Mouse (Mus musculus): Measurements from ENCODE around the gene Ces2b. TPM values are rescaled to one million over a fixed set of nuclear protein-coding genes. Genes with fewer than 3 reads are reported as not detected.
A peak's percentile ranks its signal among the peaks of the same experiment; 100 is the strongest.

Gene Ces2b
- polyA plus RNA-seq, 2 experiments, result 0.10 to 0.23 TPM

DNA sequence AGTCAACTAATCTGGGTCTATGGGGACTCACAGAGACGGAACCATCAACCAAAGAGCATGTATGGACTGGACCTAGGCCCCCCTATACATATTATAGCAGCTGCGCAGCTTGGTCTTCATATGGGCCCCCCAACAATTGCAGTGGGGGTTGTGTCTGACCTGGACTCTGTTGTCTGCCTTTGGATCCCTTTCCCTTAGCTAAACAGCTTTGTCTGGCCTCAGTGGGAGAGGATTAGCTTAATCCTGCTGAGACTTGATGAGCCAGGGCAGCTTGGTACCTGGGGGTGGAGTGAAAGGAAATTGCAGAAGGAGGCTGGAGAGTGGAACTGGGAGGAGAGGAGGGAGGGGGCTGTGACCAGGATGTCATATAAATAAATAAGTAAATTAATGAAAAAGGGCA is 25.2 kb upstream of the Ces2b start:
- TF ChIP-seq EP300 (IDR thresholded peaks at IDR 0.05; ENCODE audit: low read depth), result no peak
- Histone ChIP-seq H3K4me1 (replicated peaks; ENCODE audit: control insufficient read depth in 2 of 2, insufficient read depth in 2 of 2, low read length in 1 of 2) (peaks cover 0 to 3% of the 10 kb centered on the region in 2 experiments; a peak in 2 of 4 replicates), H3K4me3 (ENCODE audit: insufficient read depth in 1 of 2, low read depth in 2 of 2, low read length in 2 of 2) (no peak overlapping the region), H3K36me3 (replicated peaks; ENCODE audit: control insufficient read depth, insufficient read depth, low read depth) (no peaks in the 10 kb centered on the region), H3K27ac (no peak overlapping the region), H3K9ac (replicated peaks) (no peak overlapping the region), H3K27me3 (ENCODE audit: control insufficient read depth, insufficient read depth, low read length) (no peaks in the 10 kb centered on the region), H3K4me2 (ENCODE audit: low read depth) (no peak overlapping the region), H3K9me3 (ENCODE audit: control insufficient read depth, low read length) (no peaks in the 10 kb centered on the region)
- no peak for DNase-seq (ENCODE audit: low read depth in 3 of 3, low spot score in 3 of 3)
- 28% methylated on average over 2 of the region's 2 CpGs for WGBS (ENCODE audit: insufficient replicate concordance)
- ATAC-seq (ENCODE audit: insufficient read depth), result no peak

DNA sequence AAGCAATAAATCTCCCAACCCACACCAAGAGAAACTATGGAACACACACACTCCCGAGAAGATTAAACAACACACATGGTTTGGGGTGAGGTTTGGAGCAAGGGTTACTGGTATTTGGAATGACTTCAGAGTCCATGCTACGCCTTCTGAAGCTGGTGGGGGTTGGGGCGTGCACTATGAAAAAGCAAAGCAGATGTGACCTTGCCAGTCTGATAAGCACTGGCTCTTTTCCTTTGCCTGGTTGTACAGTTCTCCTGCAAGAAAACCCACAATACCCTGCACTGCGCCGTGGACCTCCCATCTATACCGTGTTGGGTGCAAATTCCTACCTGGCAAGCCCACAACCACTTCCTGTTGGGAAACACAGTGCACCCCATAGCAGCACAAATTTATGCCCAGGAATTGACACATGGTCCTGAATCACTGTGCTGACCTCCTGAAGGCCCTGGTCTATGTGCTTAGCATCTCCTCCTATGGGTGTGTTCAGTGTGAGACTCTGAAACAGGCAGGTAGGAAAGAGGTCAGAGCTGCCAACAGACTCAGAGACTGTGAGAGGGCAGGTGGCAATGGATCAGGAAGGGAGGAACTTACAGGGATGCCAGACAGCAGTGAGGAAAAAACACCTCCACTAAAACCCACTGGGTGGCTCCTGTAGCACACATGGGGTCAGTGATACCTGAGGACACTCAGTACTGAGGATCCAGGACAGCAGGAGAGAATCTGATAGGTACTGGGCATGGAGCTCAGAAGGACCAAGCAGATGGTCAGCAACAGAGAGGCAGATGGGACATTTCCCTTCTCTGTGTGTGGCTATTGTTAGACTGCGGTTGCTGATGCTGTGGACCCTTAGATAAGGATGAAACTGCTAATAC is 22.6 kb upstream of the Ces2b start:
- no peak for DNase-seq (ENCODE audit: low read depth in 3 of 3, low spot score in 3 of 3)
- TF ChIP-seq CTCF (IDR thresholded peaks at IDR 0.05; ENCODE audit: low read depth), result no peak
- TF ChIP-seq EP300 (IDR thresholded peaks at IDR 0.05; ENCODE audit: low read depth), result no peak
- Histone ChIP-seq H3K9me3 (ENCODE audit: control insufficient read depth, low read length) (no peaks in the 10 kb centered on the region), H3K4me2 (ENCODE audit: low read depth) (no peak overlapping the region), H3K27ac (no peak overlapping the region), H3K4me1 (replicated peaks; ENCODE audit: control insufficient read depth in 2 of 2, insufficient read depth in 2 of 2, low read length in 1 of 2) (peaks cover 0 to 3% of the 10 kb centered on the region in 2 experiments; a peak in 2 of 4 replicates), H3K4me3 (ENCODE audit: insufficient read depth in 1 of 2, low read depth in 2 of 2, low read length in 2 of 2) (no peak overlapping the region), H3K36me3 (replicated peaks; ENCODE audit: control insufficient read depth, insufficient read depth, low read depth) (no peaks in the 10 kb centered on the region), H3K9ac (replicated peaks) (no peak overlapping the region), H3K27me3 (ENCODE audit: control insufficient read depth, insufficient read depth, low read length) (no peaks in the 10 kb centered on the region)
- ATAC-seq (ENCODE audit: insufficient read depth), result peak; percentile 35; the same call in 1 of the 2 replicates
- WGBS (ENCODE audit: insufficient replicate concordance), result 41% methylated on average over 7 of the region's 7 CpGs

DNA sequence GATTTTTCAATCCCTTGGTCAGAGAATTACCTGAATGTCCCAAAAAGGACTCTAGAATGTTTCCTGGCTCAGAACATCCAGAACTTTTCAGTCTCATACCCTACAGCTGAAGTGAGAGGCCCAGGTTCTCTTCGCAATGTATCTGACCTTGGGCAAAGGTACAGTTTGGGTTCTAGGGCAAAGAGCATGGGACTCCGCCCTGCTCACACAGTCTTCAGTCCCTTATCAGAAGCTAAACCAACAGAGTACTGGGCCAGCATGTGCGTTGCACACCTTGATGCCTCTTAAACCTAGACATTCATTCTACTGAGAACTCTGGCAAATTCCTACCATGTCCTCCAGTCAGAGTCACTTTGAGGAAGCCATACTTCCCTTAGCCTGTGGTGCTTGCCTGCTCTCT is 21.9 kb upstream of the Ces2b start:
- Histone ChIP-seq H3K9me3 (ENCODE audit: control insufficient read depth, low read length) (no peaks in the 10 kb centered on the region), H3K27ac (no peak overlapping the region), H3K36me3 (replicated peaks; ENCODE audit: control insufficient read depth, insufficient read depth, low read depth) (no peaks in the 10 kb centered on the region), H3K4me1 (replicated peaks; ENCODE audit: control insufficient read depth in 2 of 2, insufficient read depth in 2 of 2, low read length in 1 of 2) (peaks cover 0 to 3% of the 10 kb centered on the region in 2 experiments; a peak in 2 of 4 replicates), H3K27me3 (ENCODE audit: control insufficient read depth, insufficient read depth, low read length) (no peaks in the 10 kb centered on the region), H3K4me3 (ENCODE audit: insufficient read depth in 1 of 2, low read depth in 2 of 2, low read length in 2 of 2) (no peak overlapping the region), H3K9ac (replicated peaks) (no peak overlapping the region), H3K4me2 (ENCODE audit: low read depth) (no peak overlapping the region)
- TF ChIP-seq CTCF (IDR thresholded peaks at IDR 0.05; ENCODE audit: low read depth) (no peak), EP300 (IDR thresholded peaks at IDR 0.05; ENCODE audit: low read depth) (no peak)
- DNase-seq (ENCODE audit: low read depth in 3 of 3, low spot score in 3 of 3), result no peak
- no peak for ATAC-seq (ENCODE audit: insufficient read depth)
- WGBS (ENCODE audit: insufficient replicate concordance), result 61% methylated on average over 3 of the region's 3 CpGs

DNA sequence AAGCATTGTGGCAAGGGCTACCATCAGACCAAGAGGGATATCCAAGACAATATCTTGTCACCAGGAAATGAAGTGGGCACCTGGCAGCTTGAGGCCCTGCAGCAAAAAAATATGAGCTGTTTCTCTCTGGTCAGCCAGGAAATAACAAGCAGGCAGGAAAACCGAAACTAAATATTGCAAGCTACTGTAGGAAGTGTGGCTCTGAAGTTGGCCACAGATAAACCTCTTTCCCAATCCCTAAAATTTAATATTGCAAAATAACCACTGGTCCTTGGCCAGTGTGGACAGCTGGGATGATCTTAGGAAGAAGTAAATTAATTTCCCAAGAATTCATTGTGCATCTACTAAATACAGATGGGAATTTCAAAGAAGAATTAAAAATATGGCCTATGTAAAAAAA is 4.5 kb upstream of the Ces2b start:
- Histone ChIP-seq H3K4me3 (ENCODE audit: insufficient read depth in 1 of 2, low read depth in 2 of 2, low read length in 2 of 2) (no peak overlapping the region), H3K27me3 (ENCODE audit: control insufficient read depth, insufficient read depth, low read length) (no peaks in the 10 kb centered on the region), H3K4me1 (replicated peaks; ENCODE audit: control insufficient read depth in 2 of 2, insufficient read depth in 2 of 2, low read length in 1 of 2) (no peaks in the 10 kb centered on the region), H3K27ac (no peak overlapping the region), H3K9ac (replicated peaks) (no peak overlapping the region), H3K4me2 (ENCODE audit: low read depth) (no peak overlapping the region), H3K36me3 (replicated peaks; ENCODE audit: control insufficient read depth, insufficient read depth, low read depth) (no peaks in the 10 kb centered on the region), H3K9me3 (ENCODE audit: control insufficient read depth, low read length) (no peaks in the 10 kb centered on the region)
- WGBS (ENCODE audit: insufficient replicate concordance), result 43% methylated on average over 1 of the region's 1 CpGs
- ATAC-seq (ENCODE audit: insufficient read depth), result no peak
- TF ChIP-seq CTCF (IDR thresholded peaks at IDR 0.05; ENCODE audit: low read depth), result no peak
- TF ChIP-seq EP300 (IDR thresholded peaks at IDR 0.05; ENCODE audit: low read depth), result no peak
- no peak for DNase-seq (ENCODE audit: low read depth in 3 of 3, low spot score in 3 of 3)

DNA sequence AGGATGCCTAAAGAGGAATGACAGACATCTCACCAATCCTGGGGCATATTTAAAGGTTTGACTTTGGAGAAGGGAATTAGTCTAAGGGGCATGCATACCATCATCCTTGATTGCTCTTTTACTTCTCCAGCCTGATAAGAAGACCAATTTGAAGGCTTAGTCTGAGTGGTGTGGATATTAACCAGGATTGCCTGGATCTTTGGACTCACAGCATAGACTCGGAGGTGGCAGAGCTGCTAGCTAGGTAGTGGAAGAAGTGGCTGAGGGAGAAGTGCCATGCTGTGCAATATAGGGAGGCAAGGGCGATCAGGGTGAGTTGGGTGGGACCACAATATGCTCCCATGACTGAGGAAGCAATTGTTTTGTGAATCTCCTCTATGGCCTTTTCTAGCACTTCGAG is 3.2 kb upstream of the Ces2b start:
- no peaks in the 10 kb centered on the region for H3K27me3 ChIP-seq (ENCODE audit: control insufficient read depth, insufficient read depth, low read length)
- no peaks in the 10 kb centered on the region for H3K9me3 ChIP-seq (ENCODE audit: control insufficient read depth, low read length)
- no peak for DNase-seq (ENCODE audit: low read depth in 3 of 3, low spot score in 3 of 3)
- no peaks in the 10 kb centered on the region for H3K4me1 ChIP-seq (replicated peaks; ENCODE audit: control insufficient read depth in 2 of 2, insufficient read depth in 2 of 2, low read length in 1 of 2)
- H3K4me3 ChIP-seq (ENCODE audit: insufficient read depth in 1 of 2, low read depth in 2 of 2, low read length in 2 of 2), result no peak overlapping the region
- WGBS (ENCODE audit: insufficient replicate concordance), result 32% methylated on average over 3 of the region's 3 CpGs
- no peaks in the 10 kb centered on the region for H3K36me3 ChIP-seq (replicated peaks; ENCODE audit: control insufficient read depth, insufficient read depth, low read depth)
- no peak overlapping the region for H3K4me2 ChIP-seq (ENCODE audit: low read depth)
- TF ChIP-seq EP300 (IDR thresholded peaks at IDR 0.05; ENCODE audit: low read depth), result no peak
- no peak for TF ChIP-seq CTCF (IDR thresholded peaks at IDR 0.05; ENCODE audit: low read depth)
- no peak overlapping the region for H3K9ac ChIP-seq (replicated peaks)
- H3K27ac ChIP-seq, result no peak overlapping the region
- no peak for ATAC-seq (ENCODE audit: insufficient read depth)

Data from liver, embryonic 14.5 days (tissue).